Mouse (Mus musculus): ENCODE data around the gene Zfand2b.

- TF ChIP-seq CTCF (IDR thresholded peaks at IDR 0.05; ENCODE audit: control insufficient read depth, insufficient read depth, insufficient replicate concordance, low read depth, low read length) (no peak), POLR2A (IDR thresholded peaks at IDR 0.05; ENCODE audit: control insufficient read depth, low read depth, low read length) (peak; percentile 63; the same call in 1 of the 2 replicates)
Observed at GRCm38 (mm10) chr1:75191622-75192402, 23.4 kb downstream of the Zfand2b start, which contains the start of the genes Ankzf1 and Atg9a.

Measured in testis, adult 2 months (tissue).